ENCODE assay signal across 8 mouse cellular contexts in the genomic region with DNA sequence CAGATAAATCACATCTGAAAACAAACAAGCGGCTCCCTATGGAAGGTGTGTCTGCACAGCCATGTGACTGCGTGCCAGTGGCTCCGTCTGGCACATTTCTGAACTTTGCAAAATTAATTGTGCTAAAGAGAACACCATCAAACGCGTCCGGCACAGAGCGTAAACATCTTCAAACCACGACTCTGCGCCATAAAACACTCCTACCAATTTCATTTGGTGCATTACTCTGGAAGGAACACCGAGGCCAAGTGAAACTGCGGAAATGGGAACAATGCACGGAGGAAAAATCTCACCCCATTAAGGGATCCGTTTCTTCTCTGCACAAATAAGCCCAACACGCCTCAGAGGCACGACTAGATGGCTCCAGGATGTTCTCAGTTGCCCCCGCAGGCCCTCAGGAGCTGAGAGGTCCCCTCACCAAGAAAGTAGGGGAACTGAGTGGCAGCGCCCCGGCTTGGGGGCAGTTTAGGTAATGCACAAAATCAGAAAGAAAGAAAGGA. TPM values are rescaled to one million over a fixed set of nuclear protein-coding genes. Genes with fewer than 3 reads are reported as not detected.
DNase-seq lines count a peak whose midpoint lies in the region; ATAC-seq lines count a peak whose summit lies in the region.

No protein-coding gene starts in this region.

- H3K4me2 ChIP-seq in heart, embryonic 15.5 days, result peak overlapping the region; percentile 80
- H3K4me2 ChIP-seq in midbrain, embryonic 16.5 days (ENCODE audit: low read length), result peak overlapping the region; percentile 85

- peak; percentile 49 for DNase-seq in kidney, adult 11 months
- DNase-seq in kidney, adult 18-20 months, result no peak
- no peak for DNase-seq in embryonic facial prominence, embryonic 10.5 days (ENCODE audit: low spot score)
- no peak for DNase-seq in limb, embryonic 10.5 days (ENCODE audit: low spot score)
- DNase-seq in retina, postnatal 1 day, result no peak
- DNase-seq in right cerebral cortex, postnatal 10 days (ENCODE audit: low spot score in 2 of 2), result no peak

- H3K9ac ChIP-seq in heart, embryonic 15.5 days, result peak overlapping the region; percentile 85
- H3K9ac ChIP-seq in midbrain, embryonic 16.5 days (ENCODE audit: low read depth, low read length), result peak overlapping the region; percentile 87

- H3K27ac ChIP-seq in embryonic facial prominence, embryonic 10.5 days (replicated peaks), result peak overlapping the region; percentile 90
- H3K27ac ChIP-seq in heart, embryonic 15.5 days, result peak overlapping the region; percentile 97
- peak overlapping the region; percentile 92 for H3K27ac ChIP-seq in limb, embryonic 10.5 days
- peak overlapping the region; percentile 82 for H3K27ac ChIP-seq in midbrain, embryonic 16.5 days (ENCODE audit: low read length)

- no peaks in the 10 kb centered on the region for H3K9me3 ChIP-seq in embryonic facial prominence, embryonic 10.5 days
- no peaks in the 10 kb centered on the region for H3K9me3 ChIP-seq in heart, embryonic 15.5 days (replicated peaks)
- H3K9me3 ChIP-seq in limb, embryonic 10.5 days (replicated peaks), result no peaks in the 10 kb centered on the region
- no peaks in the 10 kb centered on the region for H3K9me3 ChIP-seq in midbrain, embryonic 16.5 days (replicated peaks; ENCODE audit: control insufficient read depth, low read length, poor library complexity, severe bottlenecking)

- H3K4me3 ChIP-seq in embryonic facial prominence, embryonic 10.5 days, result peak overlapping the region; percentile 87
- H3K4me3 ChIP-seq in heart, embryonic 15.5 days, result peak overlapping the region; percentile 91
- H3K4me3 ChIP-seq in limb, embryonic 10.5 days, result peak overlapping the region; percentile 86
- H3K4me3 ChIP-seq in midbrain, embryonic 16.5 days (ENCODE audit: low read depth, low read length), result peak overlapping the region; percentile 85

- H3K27me3 ChIP-seq in embryonic facial prominence, embryonic 10.5 days (replicated peaks; ENCODE audit: low read depth, poor library complexity, severe bottlenecking), result peaks cover 25% of the 10 kb centered on the region
- H3K27me3 ChIP-seq in heart, embryonic 15.5 days, result no peaks in the 10 kb centered on the region
- H3K27me3 ChIP-seq in limb, embryonic 10.5 days (ENCODE audit: low read depth, poor library complexity, severe bottlenecking), result no peaks in the 10 kb centered on the region; the same call in 1 of the 2 replicates
- 0 out of 2 replicates have a peak, but pooled peaks cover 2% of the 10 kb centered on the region for H3K27me3 ChIP-seq in midbrain, embryonic 16.5 days (ENCODE audit: control insufficient read depth, insufficient read depth, low read depth, low read length)

- 2% methylated on average over 18 of the region's 18 CpGs for WGBS in embryonic facial prominence, embryonic 10.5 days
- 3% methylated on average over 18 of the region's 18 CpGs for WGBS in heart, embryonic 15.5 days
- 1% methylated on average over 18 of the region's 18 CpGs for WGBS in limb, embryonic 10.5 days
- WGBS in midbrain, embryonic 16.5 days, result 3% methylated on average over 18 of the region's 18 CpGs

- peaks cover 38% of the 10 kb centered on the region for H3K4me1 ChIP-seq in embryonic facial prominence, embryonic 10.5 days
- peaks cover 25% of the 10 kb centered on the region for H3K4me1 ChIP-seq in heart, embryonic 15.5 days (replicated peaks)
- peaks cover 25% of the 10 kb centered on the region for H3K4me1 ChIP-seq in limb, embryonic 10.5 days
- H3K4me1 ChIP-seq in midbrain, embryonic 16.5 days (ENCODE audit: control insufficient read depth, insufficient read depth, low read length), result peaks cover 10% of the 10 kb centered on the region; the same call in 1 of the 2 replicates

- no peaks in the 10 kb centered on the region for H3K36me3 ChIP-seq in embryonic facial prominence, embryonic 10.5 days (replicated peaks)
- no peaks in the 10 kb centered on the region for H3K36me3 ChIP-seq in heart, embryonic 15.5 days
- peaks cover 3% of the 10 kb centered on the region; the same call in 1 of the 2 replicates for H3K36me3 ChIP-seq in limb, embryonic 10.5 days
- no peaks in the 10 kb centered on the region for H3K36me3 ChIP-seq in midbrain, embryonic 16.5 days (ENCODE audit: control insufficient read depth, insufficient read depth, low read length)

- peak; percentile 4; the same call in 1 of the 2 replicates for ATAC-seq in heart, embryonic 15.5 days (replicated peaks; ENCODE audit: insufficient number of reproducible peaks, insufficient read depth, low FRiP score, low read depth)
- ATAC-seq in midbrain, embryonic 16.5 days, result peak; percentile 26; the same call in 1 of the 2 replicates

RNA-seq across cellular contexts. Expression of a gene that starts 38.3 kb away (rescaled TPM):
- 10.0 and 11.0 TPM in 2 replicates for polyA plus RNA-seq in embryonic facial prominence, embryonic 10.5 days (2016; fragmentation: Nextera tagmentation; extraction: Ambion mirVana)
- 17.4 and 20.3 TPM in 2 replicates for polyA plus RNA-seq in heart, embryonic 15.5 days (2015; fragmentation: Nextera tagmentation; extraction: Ambion mirVana)
- polyA plus RNA-seq in limb, embryonic 10.5 days (2016; fragmentation: Nextera tagmentation; extraction: Ambion mirVana), result 12.0 and 12.1 TPM in 2 replicates
- 8.0 and 9.5 TPM in 2 replicates for polyA plus RNA-seq in midbrain, embryonic 16.5 days (2015; fragmentation: Nextera tagmentation; extraction: Ambion mirVana)
